Mouse (Mus musculus) adrenal gland, adult (tissue): ENCODE measurements around the gene Sema5b.

Experiments used
- DNase-seq, 2 experiments: peaks; one replicate each; pipeline ENCODE4 v3.0.0; 2022 to 2023; ENCODE audit warnings: low spot score in 1 of 2; ENCODE audit not compliant: inconsistent age in 2 of 2

The Sema5b gene

DNA sequence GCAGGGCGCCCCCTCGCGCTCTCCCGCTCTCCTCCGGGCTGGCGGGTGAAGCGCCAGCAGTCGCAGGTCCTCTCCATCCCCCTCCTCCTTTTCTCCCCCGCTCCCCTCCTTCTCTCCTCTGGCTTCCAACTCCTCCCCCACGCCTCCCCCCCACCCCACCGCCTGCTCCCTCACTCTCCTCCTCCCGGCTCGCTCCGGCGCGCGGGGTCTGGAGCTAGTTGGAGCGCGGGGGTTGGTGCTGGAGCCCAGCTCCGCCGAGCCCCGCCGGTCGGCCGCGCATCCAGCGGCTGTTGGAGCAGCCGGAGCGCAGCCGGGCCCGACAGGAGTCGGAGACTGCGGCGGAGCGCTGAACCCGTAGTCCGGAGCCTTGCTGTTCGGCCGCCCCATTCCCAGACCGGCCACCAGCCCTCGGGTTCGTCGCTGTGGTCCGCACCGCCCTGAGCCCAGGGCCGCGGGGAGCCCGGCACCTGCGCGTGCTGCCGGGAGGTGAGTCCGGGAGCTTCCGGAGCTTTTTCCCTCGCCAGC is at the start of gene Sema5b:
Gene Sema5b (plus strand): TSS at position 29 of the 525 bp plus-strand sequence.
- DNase-seq, result peak; percentile 66 to 74

DNA sequence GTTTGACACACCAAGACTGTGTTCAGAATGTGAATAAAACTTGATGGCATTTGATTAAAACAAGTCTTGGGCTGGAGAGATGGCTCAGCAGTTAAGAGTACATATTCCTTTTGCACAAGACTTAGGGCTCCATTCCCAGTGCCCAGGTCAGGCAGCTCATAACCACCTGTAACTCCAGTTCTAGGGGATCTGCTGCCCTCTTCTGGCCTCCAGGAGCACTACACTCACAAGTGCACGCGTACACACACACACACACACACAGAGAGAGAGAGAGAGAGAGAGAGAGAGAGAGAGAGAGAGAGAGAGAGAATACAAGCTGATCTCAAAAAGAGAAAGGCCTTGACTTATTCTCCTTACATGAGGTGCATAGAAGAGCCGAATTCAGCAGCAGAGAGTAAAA is 40.6 kb upstream of the Sema5b start:
- no peak for DNase-seq

DNA sequence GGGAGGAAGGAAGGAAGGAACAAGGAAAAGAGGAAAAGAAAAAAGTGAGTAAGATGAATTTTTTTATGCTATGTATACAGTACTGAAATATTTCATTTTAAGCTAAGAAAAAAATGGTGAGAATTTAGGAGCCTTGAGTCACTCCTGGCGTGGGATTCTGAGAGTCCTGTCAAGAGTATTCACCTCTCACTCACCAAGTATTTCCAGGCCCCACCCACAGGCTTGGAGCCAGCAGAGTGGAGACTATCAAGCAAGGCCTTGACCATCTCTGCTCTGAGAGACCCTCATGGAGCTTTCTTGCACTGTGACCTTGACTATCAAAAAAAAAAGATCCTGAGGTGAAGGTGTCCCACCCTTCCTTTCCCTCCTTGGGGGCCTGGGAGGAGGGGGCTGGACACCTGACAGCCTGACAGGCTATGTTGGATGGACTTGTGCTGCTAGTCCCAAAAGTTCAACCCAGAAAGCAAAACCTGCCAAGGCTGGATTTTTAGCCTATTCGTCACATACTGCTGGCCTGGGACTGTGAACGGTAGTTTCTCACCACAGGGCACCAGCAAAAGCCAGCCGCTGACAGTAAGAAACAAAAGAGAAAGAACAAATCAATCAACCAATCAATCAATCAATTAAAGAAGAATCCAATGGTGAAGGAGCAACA is 39.7 kb upstream of the Sema5b start:
- no peak for DNase-seq

DNA sequence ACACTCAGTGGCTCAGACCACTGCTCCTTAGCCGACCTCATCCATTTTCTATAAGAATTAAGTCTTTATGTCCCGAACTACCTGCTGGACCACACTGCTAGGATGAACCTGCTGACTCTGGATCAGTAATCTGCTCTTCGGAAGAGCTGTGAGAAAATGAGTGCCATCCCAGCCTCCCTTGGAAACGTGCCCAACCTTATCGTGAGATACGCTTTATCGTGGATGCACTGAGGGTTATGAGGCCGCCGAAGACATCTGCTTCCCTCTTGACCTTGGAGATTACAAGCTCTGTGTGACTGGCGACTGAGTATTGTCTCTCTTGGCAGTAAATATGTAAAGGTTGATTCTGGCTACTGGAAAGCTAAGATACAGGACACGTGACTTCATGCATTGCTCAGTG is 38.5 kb upstream of the Sema5b start:
- DNase-seq, result no peak

DNA sequence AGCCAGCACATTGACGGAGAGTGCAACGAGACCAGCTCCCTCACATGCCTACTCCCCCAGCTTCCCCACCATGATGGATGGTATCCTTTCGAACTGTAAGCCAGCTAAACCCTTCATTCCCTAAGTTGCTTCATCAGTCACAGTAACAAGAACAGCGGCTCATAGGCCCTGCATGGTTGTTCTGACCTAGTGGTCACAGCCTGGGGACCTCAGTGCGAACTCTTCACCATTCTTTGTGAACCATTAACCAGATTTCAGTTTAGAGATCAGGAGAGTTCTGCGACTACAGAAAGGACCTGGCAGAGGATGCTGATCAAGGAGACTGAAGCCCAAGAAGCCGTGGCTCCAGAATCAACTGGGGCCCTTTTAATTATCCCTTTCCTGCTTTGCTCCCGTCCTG is 36.7 kb upstream of the Sema5b start:
- DNase-seq, result no peak

DNA sequence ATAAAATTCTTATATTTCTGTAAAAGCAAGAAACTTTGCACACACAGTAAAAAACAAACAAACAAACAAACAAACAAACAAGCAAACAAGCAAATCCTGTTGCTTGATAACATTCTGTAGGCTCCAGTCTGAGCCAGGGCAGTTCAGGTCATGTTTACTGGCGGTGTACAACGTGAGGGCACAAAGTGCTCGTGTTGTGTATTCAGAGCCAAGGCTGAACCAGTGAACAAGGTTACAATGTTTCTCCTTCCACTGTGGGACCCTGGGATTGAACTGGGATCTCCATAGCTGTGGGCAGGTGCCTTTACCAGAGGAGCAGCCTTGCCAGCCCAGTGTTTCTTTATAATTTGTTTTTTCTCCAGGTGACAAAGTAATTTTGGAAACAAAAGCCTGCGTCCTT is 35.2 kb upstream of the Sema5b start:
- DNase-seq, result no peak

DNA sequence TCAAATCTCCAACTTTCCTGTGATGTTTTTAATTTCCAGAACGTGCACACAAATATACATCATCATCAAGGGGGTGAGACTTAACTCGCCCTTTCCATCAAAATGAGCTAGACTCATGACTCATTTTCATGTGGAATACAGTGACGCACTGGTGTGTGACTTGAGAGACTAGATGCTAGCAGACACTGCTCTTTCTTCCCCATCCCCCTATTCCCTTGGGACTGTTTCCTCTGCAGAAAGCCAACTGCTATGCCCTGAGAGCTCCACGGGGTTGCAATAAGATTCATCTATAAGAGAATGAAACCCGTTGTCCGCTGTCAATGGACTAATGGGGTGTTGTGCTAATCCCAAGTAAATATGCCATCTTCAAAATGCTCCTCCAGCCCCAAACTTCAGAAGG is 32.4 kb upstream of the Sema5b start:
- DNase-seq, result no peak

DNA sequence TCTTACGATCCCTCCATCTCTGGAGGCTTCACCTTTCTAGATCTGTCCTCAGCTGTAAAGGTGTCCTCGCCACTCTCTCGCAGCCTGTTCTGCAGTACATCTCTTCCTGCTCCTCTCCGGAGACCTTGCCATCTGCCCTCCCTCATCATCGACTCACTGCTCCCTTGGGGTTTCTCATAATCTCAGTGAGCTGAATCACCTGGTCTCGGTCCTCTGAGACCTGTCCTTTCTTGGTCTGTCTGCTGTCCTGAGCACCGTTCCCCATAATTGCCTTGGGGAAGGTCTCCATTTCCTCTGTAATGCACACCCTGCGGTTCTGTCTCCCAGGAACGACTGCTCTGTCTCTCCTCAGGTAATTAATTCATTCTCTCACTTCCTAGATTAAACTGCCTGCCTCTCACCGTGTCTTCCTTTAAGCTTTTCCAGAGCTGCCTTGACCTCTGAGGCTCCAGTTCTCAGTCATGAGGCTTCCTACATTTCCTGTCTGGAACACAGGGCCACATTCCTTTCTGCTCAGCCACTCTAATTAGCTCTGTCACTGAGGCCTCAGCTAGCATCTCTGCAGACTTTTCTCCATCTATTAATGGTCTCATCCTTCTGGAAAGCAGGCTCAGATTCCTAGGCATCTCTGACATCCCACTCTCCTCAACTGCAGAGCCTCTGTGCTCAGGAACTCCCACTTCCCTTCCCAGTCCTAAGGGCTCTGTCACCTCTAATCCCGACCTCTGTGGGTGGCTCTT is 31.4 kb upstream of the Sema5b start:
- DNase-seq, result no peak

DNA sequence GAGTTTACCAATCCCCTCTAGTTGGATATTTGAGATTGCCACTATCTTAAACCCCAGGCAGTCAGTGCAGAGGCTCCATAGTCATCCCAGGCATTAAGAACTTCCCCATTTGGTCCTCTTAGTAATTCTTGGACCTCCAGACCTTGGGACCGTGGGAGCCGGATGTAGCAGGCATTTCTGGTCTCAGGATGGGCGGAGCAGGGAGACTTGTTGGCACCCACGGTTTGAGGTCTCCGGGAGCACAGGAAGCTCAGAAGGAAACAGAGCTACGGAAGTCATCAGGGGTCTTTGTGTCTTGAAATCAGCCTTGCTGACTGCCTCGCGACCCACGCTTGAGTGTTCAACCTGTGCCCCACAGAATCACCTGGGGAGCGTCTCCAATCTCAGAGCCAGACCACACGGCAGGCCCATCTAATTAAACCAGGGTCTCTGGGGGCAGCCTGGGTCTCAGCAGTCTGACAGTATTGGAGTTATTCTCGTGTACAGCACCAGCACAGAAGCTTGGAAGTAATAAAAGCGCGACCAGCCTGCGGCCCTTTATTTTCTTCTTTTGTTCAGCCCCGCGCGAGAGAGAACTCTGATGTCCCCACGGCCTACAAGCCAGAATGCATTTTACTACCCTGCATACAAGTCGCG is 24.9 kb upstream of the Sema5b start:
- peak; percentile 40 to 55 for DNase-seq

DNA sequence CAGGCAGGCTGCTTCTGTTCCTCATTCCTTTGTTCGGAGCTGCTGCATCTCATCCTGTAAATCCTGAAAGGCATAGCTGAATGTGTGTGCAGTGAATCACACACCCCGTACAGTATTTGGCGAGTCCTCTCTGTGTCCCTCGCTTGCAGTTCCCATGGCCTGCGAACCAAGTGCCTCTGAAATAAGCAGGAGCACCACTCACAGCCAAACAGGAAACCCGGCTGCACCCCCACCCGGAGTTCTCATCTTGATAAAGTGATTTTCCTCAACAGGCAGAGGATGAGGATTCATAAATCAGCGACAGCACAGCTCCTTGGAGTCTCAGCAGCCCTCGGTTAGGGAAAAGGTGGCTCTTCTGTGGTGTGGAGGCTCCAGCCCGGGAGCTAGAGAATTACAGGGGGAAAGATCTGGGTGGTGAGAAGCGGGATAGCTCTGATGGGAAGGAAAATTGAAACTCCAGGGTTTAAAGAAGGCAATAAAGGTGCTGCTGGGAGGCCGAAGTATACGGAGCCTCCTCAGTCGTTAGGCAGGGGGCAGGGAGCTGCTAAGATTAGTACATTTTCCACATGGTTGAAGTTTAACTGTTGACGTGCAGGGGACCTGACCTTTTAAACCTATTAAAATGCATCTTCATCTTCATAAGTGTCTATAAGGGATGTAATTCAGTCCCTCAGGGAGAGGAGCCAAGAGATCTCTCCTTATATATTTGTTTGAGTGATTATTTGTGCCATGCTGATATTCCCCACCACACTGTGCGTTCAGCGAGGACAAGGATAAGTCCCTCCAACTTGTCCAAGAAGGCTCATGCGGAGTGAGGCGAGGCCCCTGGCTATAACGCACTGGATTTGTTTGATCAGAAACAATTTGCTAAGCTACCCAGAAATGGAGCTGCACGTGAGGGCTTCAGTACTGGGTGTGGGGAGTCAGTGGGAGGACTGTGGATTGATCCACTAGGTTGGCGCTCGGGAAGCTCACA is 22.7 kb upstream of the Sema5b start:
- peak; percentile 41 to 70 for DNase-seq

DNA sequence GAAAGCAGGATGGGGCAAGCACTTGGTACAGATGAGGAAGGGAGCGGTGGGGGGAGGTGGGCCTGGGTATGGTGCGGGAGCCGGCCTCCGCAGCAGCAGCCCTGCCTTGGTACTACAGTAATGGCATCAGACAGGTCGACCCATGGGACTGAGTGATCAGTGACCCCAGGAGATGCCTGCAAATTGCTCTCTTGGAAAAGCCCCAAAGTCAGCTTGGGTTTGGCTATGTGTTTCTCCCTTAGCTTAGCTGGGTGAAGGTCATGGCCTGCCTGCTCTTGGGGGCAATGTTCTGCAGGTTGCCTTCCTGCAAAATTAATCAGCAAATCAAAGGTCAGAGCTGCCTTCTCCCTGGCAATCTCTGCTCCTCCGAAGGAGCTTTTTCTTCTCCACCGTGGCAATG is 21.7 kb upstream of the Sema5b start:
- no peak for DNase-seq

DNA sequence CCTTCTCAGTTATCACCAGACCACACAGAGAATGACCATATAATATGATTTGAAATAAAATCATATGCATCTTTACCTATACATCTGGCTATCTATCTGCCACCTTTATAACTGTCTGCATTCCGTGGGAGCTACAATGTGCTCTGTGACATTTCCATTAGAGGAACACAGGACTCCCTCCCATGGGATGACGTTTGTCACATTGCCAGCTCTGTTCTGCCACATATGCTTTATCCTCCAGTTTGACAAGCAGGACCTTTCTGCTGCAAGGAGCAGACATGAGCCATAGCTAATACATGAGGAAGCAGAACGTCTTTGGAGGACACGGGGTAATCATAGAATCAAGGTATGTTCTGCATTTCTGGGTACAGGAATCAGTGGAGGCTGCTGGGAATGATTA is 16.7 kb upstream of the Sema5b start:
- no peak for DNase-seq

DNA sequence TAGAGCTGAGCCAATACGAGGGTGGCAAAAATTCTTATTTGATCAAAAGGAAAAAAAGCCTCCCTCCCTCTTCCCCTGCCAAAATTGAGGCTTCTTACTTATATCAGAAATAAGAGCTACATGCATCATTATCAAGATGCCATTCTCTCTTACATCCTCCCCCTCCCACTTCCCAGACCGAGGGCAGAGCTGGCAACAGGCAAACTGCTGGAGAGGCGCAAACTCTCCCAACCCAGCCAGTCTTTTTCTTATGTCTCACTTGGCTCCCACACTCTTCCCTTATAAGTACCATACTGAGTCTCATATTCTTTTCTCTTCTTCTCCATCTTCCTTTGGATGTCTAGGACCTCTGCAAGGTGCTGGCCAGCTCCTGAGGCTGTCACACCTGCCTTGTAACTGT is 6.3 kb upstream of the Sema5b start:
- DNase-seq, result no peak

DNA sequence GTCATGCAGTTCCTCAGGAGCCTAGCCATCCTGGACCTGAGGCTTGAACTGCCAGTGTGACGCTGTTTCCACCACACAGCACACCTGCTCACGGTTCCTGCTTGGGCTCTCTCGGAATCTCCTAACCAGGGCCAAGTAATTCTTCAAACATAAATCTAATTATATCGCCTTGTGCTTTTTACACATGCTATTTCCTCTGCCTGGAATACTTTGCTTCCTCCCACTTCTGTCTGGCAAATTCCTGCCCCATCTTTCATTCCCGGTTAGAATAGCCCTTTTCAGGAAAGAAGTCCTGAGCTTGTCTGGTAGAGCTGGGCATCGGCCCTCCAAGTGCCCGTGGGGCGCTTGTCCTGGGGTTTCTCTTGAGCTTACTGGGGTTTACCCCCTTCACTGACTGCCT is 3.3 kb upstream of the Sema5b start:
- peak in 1 of 2 experiments; percentile 40 for DNase-seq

DNA sequence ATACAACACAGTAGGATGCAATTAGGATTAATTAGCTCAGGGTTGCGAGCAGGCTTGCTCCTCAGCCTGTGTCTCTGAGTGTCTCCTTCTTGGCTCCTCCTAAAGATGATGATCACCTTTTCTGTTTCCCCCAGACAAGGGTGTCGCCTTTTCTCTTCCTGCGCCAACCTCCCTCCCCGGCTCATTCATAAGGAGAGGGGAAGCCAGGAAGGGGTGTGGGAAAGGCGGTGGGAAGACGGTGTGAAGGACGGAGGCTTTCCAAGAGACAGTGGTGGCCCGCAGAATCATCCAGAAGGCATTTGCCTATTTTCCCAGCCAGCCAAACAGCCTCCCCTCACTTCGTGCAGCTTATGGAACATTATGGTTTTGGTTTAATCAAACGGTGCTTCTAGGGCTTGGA is 1.9 kb upstream of the Sema5b start:
- peak in 1 of 2 experiments; percentile 25 for DNase-seq

DNA sequence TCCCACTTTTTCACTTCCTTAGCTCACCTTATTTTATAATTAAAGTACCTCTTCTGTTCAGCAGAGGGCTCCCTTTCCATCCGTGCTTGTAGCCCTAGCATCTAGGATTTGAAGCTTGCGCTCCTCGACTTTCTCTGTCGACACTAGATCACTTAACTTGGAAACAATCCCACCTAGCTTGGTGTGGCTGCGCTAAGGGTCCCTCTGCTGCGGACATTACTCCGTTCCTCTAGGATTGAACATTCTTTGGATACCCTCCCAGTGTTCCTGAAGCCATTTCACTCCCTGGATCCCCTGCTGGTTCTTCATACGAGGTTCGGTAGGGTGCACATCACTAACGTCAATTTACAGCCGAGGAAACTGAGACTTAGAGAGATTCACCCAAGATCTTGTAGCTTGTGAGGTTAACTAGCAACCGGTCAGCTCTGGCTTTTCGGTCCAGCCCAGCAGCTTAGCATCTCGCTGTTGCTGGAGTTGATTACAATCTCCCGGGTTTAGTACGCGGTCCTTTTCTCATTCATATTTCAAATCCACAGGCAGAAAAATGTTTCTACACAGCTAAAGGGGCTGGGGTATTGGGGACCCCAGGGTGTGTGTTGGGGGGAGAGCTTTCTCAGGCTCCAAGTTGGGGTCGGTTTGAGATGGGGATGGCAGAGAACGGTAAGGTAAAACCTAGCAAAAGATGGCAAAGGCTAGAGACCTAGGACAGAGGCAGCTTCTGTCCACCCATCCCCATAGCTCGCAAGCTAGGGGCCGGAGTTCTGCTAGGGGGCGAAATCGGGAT is 420 bp upstream of the Sema5b start:
- peak; percentile 33 to 84 for DNase-seq

DNA sequence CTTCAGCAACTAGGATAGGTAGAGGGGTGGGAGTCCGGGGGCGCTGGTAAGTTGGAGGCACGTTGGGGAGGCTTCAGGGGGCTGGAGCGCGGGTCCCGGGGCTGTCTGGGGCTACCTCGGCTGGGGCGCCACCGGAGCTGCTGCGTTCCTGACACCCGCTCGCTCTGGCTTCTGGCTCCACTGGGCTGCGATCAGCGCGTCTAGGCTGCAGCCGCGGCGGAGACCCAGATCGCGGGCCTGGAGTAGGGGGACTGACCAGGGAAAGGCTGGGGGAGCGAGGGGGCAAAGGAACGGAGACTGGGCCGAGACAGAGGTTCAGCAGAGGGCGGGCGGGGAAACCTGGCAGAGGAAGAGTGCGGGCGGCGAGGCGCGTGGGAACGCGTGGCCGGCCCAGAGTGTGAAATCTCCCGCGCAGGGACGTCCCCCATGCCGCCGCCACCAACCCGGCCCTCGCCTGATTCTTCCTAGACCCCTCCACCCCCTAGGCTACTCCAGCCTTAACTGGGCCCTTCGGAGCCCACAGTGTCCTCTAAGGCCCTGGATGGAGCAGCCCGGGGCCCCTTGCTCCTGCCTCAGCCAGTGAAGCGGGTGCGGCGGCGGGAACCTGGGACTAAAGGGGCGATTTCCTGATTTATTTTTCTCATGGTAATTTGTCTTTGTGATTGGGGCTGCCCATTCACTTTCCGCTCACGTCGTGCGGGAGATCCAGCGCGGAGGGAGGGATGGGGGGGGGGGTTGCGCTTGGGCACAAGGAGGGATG is 896 bp downstream of the Sema5b start:
- DNase-seq, result peak in 1 of 2 experiments; percentile 42

DNA sequence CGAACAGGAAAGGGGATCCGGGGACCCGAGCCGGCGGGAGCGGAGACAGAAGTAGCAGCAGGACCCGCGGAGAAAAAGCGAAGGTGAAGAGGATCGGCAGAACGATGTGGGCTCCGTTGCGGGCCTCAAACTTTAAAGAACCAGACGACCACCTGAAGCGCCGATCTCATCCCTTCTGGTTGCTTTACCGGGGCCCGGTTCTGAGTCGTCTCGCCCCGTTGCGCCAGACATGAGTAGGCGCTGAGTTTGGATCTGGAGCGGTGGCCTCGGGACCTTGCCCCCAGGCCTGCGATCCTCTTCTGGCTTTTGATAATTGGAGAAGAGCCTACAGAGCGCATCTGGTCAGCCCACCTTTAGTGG is 1.5 kb downstream of the Sema5b start:
- peak in 1 of 2 experiments; percentile 30 for DNase-seq

DNA sequence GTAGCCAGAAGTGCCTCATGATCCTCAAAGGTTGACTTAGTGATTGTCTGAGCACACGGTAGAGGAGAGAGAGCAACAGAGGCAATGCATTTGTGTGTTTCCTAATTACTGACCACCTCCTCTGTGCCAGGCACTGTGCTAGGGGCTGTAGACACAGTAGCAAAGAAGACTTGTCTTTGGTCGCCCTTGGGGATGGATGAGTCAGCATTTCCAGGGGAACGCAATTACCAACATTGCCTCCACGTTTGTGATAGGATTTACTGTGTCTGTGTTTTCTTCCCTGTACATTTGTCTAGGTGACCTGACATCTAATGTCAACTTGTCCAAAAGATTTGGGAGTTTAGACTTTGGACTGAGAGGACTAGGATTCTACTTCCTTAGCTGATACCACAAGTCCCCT is 4.8 kb downstream of the Sema5b start:
- DNase-seq, result peak in 1 of 2 experiments; percentile 40
